Mouse (Mus musculus): ENCODE results near the gene Btnl9. TPM values are rescaled to one million over a fixed set of nuclear protein-coding genes. Genes with fewer than 3 reads are reported as not detected.
"Not testable (repeated sequence)": the region's sequence is repeated elsewhere in the genome, so short reads cannot be mapped to it uniquely, and the experiment has no call there.

Gene Btnl9
- total RNA-seq, 1 experiment from 2014 or later = 0.12 TPM

DNA sequence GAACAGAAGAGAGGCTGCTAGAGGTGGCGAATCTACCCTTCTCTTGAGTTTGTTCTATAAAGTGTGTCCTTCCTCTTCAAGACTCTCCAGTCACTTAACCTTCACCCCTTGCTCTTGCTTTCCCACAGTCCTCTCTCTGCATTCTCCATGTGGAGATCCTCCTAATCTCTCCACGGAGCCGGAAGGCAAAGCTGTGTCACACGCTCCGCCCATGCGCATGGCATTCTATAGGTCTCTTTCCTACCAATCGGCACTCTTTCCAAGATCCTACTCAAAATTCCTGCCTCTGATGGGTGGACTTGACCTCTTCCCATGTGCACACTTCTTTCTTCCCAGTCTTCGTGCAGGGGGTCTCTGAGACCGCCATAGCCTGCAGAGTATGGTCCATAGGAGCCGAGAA lies 742 bp upstream of the Btnl9 start:
- ATAC-seq (ENCODE audit: extremely low read depth, insufficient number of reproducible peaks, low FRiP score, poor library complexity, severe bottlenecking) = no peak

DNA sequence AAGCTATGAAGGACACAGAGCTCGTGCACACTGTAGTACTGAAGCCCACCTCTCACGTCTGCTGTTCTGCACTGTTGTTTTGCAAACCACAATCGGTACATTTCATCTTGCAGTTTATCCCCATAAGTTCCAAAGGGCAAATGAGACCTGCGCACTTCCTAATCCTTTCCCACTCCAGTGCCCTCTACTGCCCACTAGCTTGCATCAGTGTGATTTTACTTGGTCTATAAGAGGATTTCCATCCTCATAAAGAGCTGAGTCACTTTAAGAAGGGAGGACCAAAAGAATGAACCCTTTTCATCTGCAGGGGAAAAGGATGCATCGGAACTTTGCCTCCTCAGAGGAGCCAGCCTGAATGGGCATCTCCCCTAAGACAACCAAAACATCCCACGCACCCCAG lies 507 bp downstream of the Btnl9 start:
- ATAC-seq (ENCODE audit: extremely low read depth, insufficient number of reproducible peaks, low FRiP score, poor library complexity, severe bottlenecking) = no peak

DNA sequence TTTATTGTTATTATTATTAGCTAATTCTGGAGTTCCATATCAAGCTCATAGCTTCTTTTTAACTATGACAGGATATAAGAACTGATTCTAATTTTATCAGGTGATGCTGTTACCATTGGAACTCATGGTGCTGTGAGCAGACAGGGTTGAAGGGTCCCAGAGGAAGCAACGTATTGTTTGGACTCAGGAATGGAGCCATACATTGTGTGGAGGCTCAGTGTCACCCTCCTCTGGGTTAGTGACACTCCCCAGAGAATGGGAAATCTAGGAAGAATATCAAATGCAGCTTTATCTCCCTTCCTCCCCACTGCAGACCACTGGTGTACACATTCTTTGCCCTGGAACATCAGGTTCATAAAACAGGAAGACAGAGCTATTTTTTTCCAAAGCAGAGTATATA lies 3.8 kb downstream of the Btnl9 start:
- ATAC-seq (ENCODE audit: extremely low read depth, insufficient number of reproducible peaks, low FRiP score, poor library complexity, severe bottlenecking) = no peak

DNA sequence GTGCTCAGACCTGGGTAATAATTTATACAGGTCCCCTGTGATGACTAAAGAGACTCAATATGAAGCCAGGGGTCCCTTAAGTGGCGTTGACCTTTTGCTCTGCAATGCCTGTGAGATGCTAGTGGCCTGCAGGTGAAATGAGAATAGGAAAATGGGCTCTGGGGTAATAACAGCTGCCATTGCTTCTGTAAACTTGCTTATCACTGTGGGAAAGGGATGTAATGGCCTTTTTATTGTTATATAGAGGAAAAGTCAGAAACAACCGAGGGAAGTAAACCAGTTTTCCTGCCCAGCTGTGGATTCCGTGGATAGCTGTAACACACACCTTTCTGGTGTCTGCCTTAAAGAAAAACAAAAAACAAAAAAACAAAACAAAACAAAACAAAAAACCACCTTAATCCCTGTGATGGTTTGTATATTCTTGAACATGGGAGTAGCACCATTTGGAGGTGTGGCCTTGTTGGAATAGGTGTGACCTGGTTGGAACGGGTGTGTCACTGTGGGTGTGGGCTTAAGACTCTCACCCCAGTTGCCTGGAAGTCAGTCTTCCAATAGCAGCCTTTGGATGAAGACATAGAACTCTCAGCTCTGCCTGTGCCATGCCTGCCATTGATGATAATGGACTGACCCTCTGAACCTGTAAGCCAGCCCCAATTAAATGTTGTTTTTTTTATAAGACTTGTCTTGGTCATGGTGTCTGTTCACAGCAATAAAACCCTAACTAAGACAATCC lies 10.7 kb downstream of the Btnl9 start:
- ATAC-seq (ENCODE audit: extremely low read depth, insufficient number of reproducible peaks, low FRiP score, poor library complexity, severe bottlenecking) = not testable (repeated sequence)

DNA sequence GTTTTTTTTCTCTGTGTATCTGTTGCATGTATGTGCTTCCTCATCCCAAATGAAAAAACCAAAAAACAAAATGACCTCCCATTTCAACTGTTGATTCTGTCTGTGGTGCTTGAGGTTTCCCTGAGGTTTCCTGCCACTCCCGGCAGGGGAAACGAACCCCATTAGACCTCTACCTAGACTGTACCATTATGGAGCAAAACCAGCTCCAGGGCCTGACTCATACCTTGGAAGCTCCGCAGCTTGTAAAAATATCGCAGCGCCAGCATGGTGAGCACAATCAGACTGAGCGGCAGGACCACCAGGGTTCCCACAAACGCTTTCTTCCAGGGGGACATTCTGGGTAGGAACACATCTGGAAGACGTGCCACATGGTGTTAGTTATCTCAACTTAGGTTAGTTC lies 11.6 kb downstream of the Btnl9 start:
- ATAC-seq (ENCODE audit: extremely low read depth, insufficient number of reproducible peaks, low FRiP score, poor library complexity, severe bottlenecking) = no peak

DNA sequence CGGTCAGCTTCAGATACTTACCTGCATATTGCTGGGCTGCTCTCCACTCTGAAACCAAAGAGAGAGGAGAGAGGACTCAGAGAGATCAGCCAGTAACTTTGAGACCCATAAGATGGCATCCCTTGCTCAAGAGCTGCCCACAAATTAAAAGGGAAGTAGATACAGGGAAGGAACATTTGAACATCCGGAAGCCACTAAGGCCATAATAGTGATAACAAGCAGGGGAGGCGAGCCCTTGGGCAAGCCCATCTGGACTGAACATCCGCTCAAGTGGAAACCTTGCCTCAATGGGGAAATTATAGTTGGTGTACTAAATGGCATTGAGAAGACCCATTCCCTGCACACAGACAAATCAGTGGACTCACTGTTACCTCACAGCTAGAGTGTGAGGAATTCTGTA lies 16.4 kb downstream of the Btnl9 start:
- peak; percentile 73; the same call in 1 of the 2 replicates for ATAC-seq (ENCODE audit: extremely low read depth, insufficient number of reproducible peaks, low FRiP score, poor library complexity, severe bottlenecking)

DNA sequence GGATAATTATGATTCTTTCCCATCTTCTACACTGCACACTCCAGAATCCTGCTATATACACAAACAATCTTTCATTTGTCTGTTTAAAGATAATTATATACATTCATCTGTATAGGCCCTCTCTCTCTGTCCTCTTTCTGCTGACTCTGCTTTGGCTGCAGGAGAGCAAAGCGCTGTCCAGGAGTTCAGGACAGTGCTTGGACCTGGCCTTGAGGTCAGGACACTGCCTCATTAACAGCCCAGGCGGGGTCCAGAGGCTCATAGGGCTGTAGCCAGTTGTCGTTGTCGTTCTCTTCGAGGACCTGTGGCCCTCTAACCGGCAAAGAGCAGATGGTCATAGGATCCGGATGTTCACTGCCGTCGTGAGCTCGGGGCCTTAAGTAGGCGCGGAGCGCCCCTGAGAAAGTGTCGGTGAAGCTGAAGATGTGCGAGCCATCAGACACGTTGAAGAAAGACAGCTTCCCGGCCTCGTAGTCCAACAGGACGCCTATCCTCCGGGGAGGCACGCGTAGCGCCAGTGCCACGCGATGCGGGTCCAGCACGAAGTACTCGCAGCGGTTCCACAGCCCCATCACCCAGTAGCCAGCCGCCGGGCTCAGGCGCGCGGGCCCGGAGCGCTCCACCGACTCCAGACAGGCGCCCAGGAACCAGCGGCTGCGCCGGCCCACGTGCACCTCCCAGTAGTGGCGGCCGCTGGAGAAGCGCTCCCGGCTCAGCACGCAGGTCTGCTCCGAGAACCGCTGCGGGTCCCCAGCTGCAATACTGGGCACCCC lies 17.9 kb downstream of the Btnl9 start:
- no peak for ATAC-seq (ENCODE audit: extremely low read depth, insufficient number of reproducible peaks, low FRiP score, poor library complexity, severe bottlenecking)

DNA sequence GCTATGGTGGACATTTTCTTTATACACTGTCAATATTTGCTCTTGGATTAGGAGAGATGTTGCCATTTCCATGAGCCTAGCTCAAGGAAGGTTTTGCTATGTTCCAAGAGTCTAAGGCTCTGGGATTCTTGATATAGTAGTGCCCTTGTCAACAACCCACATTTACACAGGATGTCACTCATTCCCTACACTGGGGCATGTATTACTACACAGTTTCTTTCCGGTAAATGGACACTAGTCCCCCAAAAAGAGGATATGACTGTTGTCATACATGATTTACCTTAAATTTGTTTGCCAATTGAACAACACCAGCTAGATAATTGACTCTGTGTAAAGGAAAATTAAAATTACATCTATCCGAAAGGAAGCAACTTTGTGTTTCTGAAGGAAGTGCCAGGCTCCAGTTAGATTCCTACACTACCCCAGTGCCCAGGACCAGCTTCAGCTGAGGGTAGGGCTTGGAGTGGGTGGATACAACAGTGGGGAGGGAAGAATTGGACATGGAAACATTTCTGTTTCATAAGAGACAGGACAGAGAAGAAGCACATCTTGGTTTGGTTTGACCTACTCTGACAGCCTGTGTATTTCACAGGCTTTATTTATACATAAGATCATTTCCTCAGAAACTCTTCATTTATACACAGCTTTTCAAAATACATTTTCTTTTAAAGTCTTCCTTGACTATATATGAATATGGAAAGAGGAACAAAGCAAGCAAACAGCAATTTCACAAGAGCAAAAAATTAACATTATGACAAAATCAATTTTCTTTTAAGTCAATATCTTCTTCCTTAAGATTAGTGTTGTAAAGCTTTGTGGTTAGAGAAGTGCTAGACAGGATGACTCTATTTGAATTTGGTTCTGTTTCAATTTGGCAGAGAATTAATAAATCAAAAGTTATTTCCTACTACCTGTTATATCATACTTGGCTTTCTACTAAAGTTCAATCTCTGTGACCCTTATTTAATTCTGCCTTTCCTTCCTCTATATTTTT lies 29.8 kb downstream of the Btnl9 start:
- no peak for ATAC-seq (ENCODE audit: extremely low read depth, insufficient number of reproducible peaks, low FRiP score, poor library complexity, severe bottlenecking)

DNA sequence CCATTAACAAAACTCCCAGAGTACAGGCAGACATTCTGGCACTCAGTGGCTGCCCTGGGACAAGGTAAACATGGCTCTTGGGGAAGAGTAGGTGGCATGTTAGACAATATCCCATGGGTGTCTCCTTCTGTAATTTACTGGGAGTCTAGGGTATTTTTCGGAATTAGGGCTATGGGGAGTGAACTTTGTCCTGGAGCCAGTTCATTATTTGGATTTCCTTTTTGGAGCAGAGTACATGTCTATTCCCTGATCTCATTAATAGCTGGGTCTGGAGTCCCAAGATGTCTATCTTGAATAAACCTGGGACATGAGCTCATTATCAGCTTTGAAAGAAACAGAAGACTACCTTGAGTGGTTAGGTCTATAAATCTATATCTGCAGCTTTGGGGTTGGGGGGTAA lies 32.9 kb downstream of the Btnl9 start, which contains the start of gene Olfr1394:
Olfr1394 (plus strand) TSS at position 301 of the 400 bp plus-strand sequence.
- ATAC-seq (ENCODE audit: extremely low read depth, insufficient number of reproducible peaks, low FRiP score, poor library complexity, severe bottlenecking) = no peak

DNA sequence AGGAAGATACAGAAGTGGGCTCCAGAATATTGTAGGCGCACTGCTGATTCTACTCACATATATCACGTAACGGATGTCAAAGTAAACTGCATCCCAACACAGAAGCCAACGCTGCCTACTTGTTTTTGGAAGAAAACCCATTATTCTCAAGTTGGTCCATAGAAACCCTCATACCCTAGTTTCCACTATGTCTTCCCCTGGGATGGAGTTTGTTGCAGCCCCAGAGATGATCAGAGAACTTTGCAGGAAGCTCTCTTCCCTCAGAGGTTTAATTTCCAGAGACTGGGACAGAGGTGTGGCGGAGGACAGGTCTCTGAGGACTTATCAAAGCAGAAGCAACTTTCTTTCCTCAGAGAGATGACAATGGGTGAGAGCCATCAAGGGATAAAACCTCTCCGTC lies 45.0 kb downstream of the Btnl9 start, which contains the start of gene Olfr1395:
Olfr1395 (plus strand) TSS at position 301 of the 400 bp plus-strand sequence.
- no peak for ATAC-seq (ENCODE audit: extremely low read depth, insufficient number of reproducible peaks, low FRiP score, poor library complexity, severe bottlenecking)

DNA sequence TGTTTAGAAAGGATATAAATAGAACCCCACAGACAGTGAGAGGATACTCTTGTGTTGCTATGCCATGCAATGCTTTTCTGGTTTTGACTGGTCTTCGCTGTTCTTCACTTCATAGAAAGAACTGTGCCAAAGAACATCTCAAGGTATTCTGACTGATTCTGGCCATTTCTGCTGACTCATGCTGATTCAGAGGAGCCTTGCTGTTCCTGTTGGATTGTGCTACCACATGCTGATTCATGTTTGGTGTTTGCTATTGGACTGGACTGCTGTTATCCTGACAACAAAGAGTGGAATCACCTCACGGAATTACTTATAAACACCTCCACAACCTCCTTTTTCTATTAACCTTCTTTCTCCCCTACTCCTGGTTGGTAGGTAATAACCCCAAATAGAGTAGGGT lies 62.8 kb downstream of the Btnl9 start:
- no peak for ATAC-seq (ENCODE audit: extremely low read depth, insufficient number of reproducible peaks, low FRiP score, poor library complexity, severe bottlenecking)

DNA sequence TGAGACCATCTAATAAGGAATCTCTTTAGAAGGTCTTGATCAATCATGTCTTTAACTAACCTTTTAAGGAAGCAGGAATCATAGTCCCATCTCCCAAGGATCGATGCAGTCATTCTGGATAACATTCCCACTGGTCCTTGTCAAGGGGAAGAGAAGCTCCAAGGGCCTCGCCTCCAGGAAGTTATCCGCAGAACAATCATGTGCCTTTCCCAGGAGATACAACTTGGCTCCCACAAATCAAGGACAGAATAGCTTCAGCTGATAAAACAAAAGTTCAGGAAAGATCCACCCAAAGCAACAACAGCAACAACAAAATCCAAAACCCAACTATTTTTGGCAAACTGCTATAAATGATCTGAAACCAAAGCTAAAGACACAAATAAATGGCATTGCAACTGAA lies 67.3 kb downstream of the Btnl9 start:
- no peak for ATAC-seq (ENCODE audit: extremely low read depth, insufficient number of reproducible peaks, low FRiP score, poor library complexity, severe bottlenecking)

Other genes starting within 250 kb of the Btnl9 start
- gene Psme2b, start 241.0 kb downstream of the Btnl9 start, total RNA-seq (2017) = 80.9 and 92.3 TPM in 2 replicates
- gene Olfr56, start 208.3 kb downstream of the Btnl9 start, total RNA-seq (2017) = 0.74 and 0.81 TPM in 2 replicates
- gene 9930111J21Rik1, start 207.8 kb downstream of the Btnl9 start, total RNA-seq (2017) = 94.0 and 96.4 TPM in 2 replicates
- gene Gm12185, start 194.9 kb downstream of the Btnl9 start, total RNA-seq (2017) = 1.5 and 2.3 TPM in 2 replicates
- 8.7 and 11.8 TPM in 2 replicates for gene Tgtp1, start 193.0 kb downstream of the Btnl9 start, total RNA-seq (2017)
- gene 9930111J21Rik2, start 135.9 kb downstream of the Btnl9 start, total RNA-seq (2017) = 335 and 370 TPM in 2 replicates
- 76.6 and 92.3 TPM in 2 replicates for gene Tgtp2, start 123.0 kb downstream of the Btnl9 start, total RNA-seq (2017)
- 36.2 and 38.1 TPM in 2 replicates for gene Ifi47, start 110.6 kb downstream of the Btnl9 start, total RNA-seq (2017)
- gene Olfr1396, start 72.3 kb downstream of the Btnl9 start, total RNA-seq (2017) = not detected in 2 replicates
- not detected in 2 replicates for gene Olfr1395, start 44.9 kb downstream of the Btnl9 start, total RNA-seq (2017)
- not detected in 2 replicates for gene Olfr1394, start 32.8 kb downstream of the Btnl9 start, total RNA-seq (2017)
- gene Zfp62, start 16.1 kb upstream of the Btnl9 start, total RNA-seq (2017) = 91.8 and 106 TPM in 2 replicates
- 118 and 134 TPM in 2 replicates for gene Mgat1, start 57.0 kb upstream of the Btnl9 start, total RNA-seq (2017)
- 0.23 and 0.98 TPM in 2 replicates for gene Olfr1393, start 91.1 kb upstream of the Btnl9 start, total RNA-seq (2017)
- gene Olfr1392, start 98.1 kb upstream of the Btnl9 start, total RNA-seq (2017) = 0.49 and 0.58 TPM in 2 replicates
- gene Olfr10, start 117.6 kb upstream of the Btnl9 start, total RNA-seq (2017) = not detected in 2 replicates
- not detected in 2 replicates for gene Olfr1391, start 135.6 kb upstream of the Btnl9 start, total RNA-seq (2017)
- not detected in 2 replicates for gene Olfr1390, start 148.0 kb upstream of the Btnl9 start, total RNA-seq (2017)
- gene Olfr1389, start 235.9 kb upstream of the Btnl9 start, total RNA-seq (2017) = not detected in 2 replicates
- gene Olfr1388, start 249.5 kb upstream of the Btnl9 start, total RNA-seq (2017) = 1.5 and 1.9 TPM in 2 replicates